In genomic region chr9:118871089-118871488, GRCm38 (mm10) we compare ENCODE assay signal across 8 mouse cellular contexts. TPM values are rescaled to one million over a fixed set of nuclear protein-coding genes. Genes with fewer than 3 reads are reported as not detected.
A peak's percentile ranks its signal among the peaks of the same experiment; 100 is the strongest.
DNase-seq lines count a peak whose midpoint lies in the region; ATAC-seq and TF ChIP-seq lines count a peak whose summit lies in the region.
"Had no signal": no experiment of that assay in that cellular context is flagged by ENCODE, and none has a peak within 500 bp of the region (broad histone marks: within the 10 kb centered on the region; RNA-seq: fewer than 3 reads in every experiment).

No protein-coding gene starts in this region.

- H3K79me2 ChIP-seq in CH12.LX (replicated peaks; ENCODE audit: control insufficient read depth, extremely low read depth, insufficient read depth, poor library complexity, severe bottlenecking): no peaks in the 10 kb centered on the region

- no peak overlapping the region for H3K4me3 ChIP-seq in CH12.LX (replicated peaks in 1 of 3; ENCODE audit: low read depth in 2 of 3, low read length in 2 of 3, poor library complexity in 1 of 3)
- H3K4me3 ChIP-seq in lung, embryonic 14.5 days (ENCODE audit: low read depth, low read length): no peak overlapping the region
- no peak overlapping the region for H3K4me3 ChIP-seq in small intestine, adult 2 months (ENCODE audit: low read depth, low read length)

- dilution Hi-C loops in CH12.LX (cut with MboI; ENCODE audit: extremely low pct_ligation_motif_present, extremely low pct_unique_long_range_greater_than_20kb, low sequenced_read_pairs): no loop called here

- no peak overlapping the region for H3K4me2 ChIP-seq in CH12.LX (ENCODE audit: insufficient read depth, low read depth, poor library complexity, severe bottlenecking)
- no peak overlapping the region for H3K4me2 ChIP-seq in lung, embryonic 14.5 days

- peak; percentile 54 for DNase-seq in kidney, adult 18-20 months
- DNase-seq in kidney, adult 11 months: no peak
- DNase-seq in CH12.LX (ENCODE audit: extremely low read depth) (peak; percentile 45), ZHBTc4 (ENCODE audit: low read depth, low spot score) (peak; percentile 78)
- peak; percentile 84 for DNase-seq in lung, embryonic 14.5 days

- peak; percentile 68 to 83 for TF ChIP-seq CTCF in CH12.LX (conservative IDR thresholded peaks at IDR 0.05 in 1 of 2, IDR thresholded peaks at IDR 0.05 in 1 of 2; ENCODE audit: low read depth in 2 of 2, low read length in 2 of 2)
- peak; percentile 86 for TF ChIP-seq CTCF in lung, embryonic 14.5 days (IDR thresholded peaks at IDR 0.05; ENCODE audit: low read depth)
- peak; percentile 64; the same call in 1 of the 2 replicates for TF ChIP-seq CTCF in small intestine, adult 2 months (IDR thresholded peaks at IDR 0.05; ENCODE audit: extremely low read depth, insufficient read length, insufficient replicate concordance, low read depth, low read length)

- TF ChIP-seq RAD21 in CH12.LX (IDR thresholded peaks at IDR 0.05; ENCODE audit: low read depth, low read length): peak; percentile 55

- H3K4me1 ChIP-seq in CH12.LX (ENCODE audit: control insufficient read depth in 1 of 2, insufficient read depth in 2 of 2): peaks cover 0 to 12% of the 10 kb centered on the region in 2 experiments; a peak in 2 of 4 replicates
- H3K4me1 ChIP-seq in lung, embryonic 14.5 days (ENCODE audit: insufficient read depth): peaks cover 10% of the 10 kb centered on the region
- no peaks in the 10 kb centered on the region for H3K4me1 ChIP-seq in small intestine, adult 2 months (ENCODE audit: control insufficient read depth, insufficient read depth, insufficient read length, low read length)

- TF ChIP-seq POLR2A in CH12.LX (IDR thresholded peaks at IDR 0.05; ENCODE audit: low read depth, low read length): no peak
- no peak for TF ChIP-seq POLR2A in small intestine, adult 2 months (IDR thresholded peaks at IDR 0.05; ENCODE audit: low read depth, low read length)

- in situ Hi-C loops in CH12.LX (cut with MboI; ENCODE audit: low pct_ligation_motif_present, low pct_unique_long_range_greater_than_20kb, low sequenced_read_pairs): no loop called here

- no peak for TF ChIP-seq EP300 in CH12.LX (IDR thresholded peaks at IDR 0.05; ENCODE audit: low read length)

- ATAC-seq in frontal cortex, adult (ENCODE audit: low TSS enrichment): 0 out of 2 replicates have a peak, but pooled peaks have one; percentile 47
- peak; percentile 52; the same call in 1 of the 2 replicates for ATAC-seq in lung, embryonic 14.5 days (ENCODE audit: insufficient read depth)

- peaks cover 17% of the 10 kb centered on the region for H3K27me3 ChIP-seq in CH12.LX (replicated peaks)
- no peaks in the 10 kb centered on the region for H3K27me3 ChIP-seq in lung, embryonic 14.5 days (ENCODE audit: insufficient read depth, low read length)
- no peaks in the 10 kb centered on the region for H3K27me3 ChIP-seq in small intestine, adult 2 months (ENCODE audit: control insufficient read depth, insufficient read depth, low read length)

- H3K9ac ChIP-seq in CH12.LX (ENCODE audit: insufficient read depth, low read depth): no peak overlapping the region
- H3K9ac ChIP-seq in lung, embryonic 14.5 days: no peak overlapping the region

- no peaks in the 10 kb centered on the region for H3K36me3 ChIP-seq in CH12.LX (replicated peaks in 1 of 2; ENCODE audit: control insufficient read depth in 1 of 2, insufficient read depth in 1 of 2, low read length in 1 of 2)
- H3K36me3 ChIP-seq in lung, embryonic 14.5 days (ENCODE audit: insufficient read depth): peaks cover 15% of the 10 kb centered on the region; the same call in 1 of the 2 replicates
- no peaks in the 10 kb centered on the region for H3K36me3 ChIP-seq in small intestine, adult 2 months (ENCODE audit: control insufficient read depth, insufficient read depth, low read length)

- peaks cover 3% of the 10 kb centered on the region for H3K9me3 ChIP-seq in CH12.LX (replicated peaks; ENCODE audit: low read length)
- no peaks in the 10 kb centered on the region for H3K9me3 ChIP-seq in lung, embryonic 14.5 days (ENCODE audit: low read depth, low read length)

- H3K27ac ChIP-seq in CH12.LX (ENCODE audit: insufficient read depth, low read depth): no peak overlapping the region
- H3K27ac ChIP-seq in lung, embryonic 14.5 days (ENCODE audit: low read depth): no peak overlapping the region
- no peak overlapping the region for H3K27ac ChIP-seq in small intestine, adult 2 months (ENCODE audit: insufficient read depth, low read depth, low read length)
- H3K27ac ChIP-seq: macrophage had no signal

- WGBS in lung, embryonic 14.5 days: 51% methylated on average over 4 of the region's 4 CpGs
- 43% methylated on average over 4 of the region's 4 CpGs for WGBS in small intestine, adult 2 months

TF ChIP-seq in CH12.LX, 34 proteins besides CTCF, POLR2A, EP300 and RAD21:
- TF ChIP-seq SMC3 (IDR thresholded peaks at IDR 0.05; ENCODE audit: low read depth, low read length) (peak; percentile 53), ZKSCAN1 (IDR thresholded peaks at IDR 0.05; ENCODE audit: borderline replicate concordance, low read depth, low read length) (no peak), CHD1 (IDR thresholded peaks at IDR 0.05; ENCODE audit: low read depth, low read length) (no peak), TBP (conservative IDR thresholded peaks at IDR 0.05; ENCODE audit: low read depth, low read length) (no peak)

RNA-seq across cellular contexts. Expression of gene Ctdspl, which starts 55.2 kb away (rescaled TPM):
- total RNA-seq in CH12.LX (2012; rRNA removed): not detected in 2 replicates
- total RNA-seq in CH12.LX (2014; rRNA removed): not detected in 2 replicates
- polyA plus RNA-seq in CH12.LX (2012; ENCODE audit: insufficient read length, low read depth): not detected in 2 replicates
- polyA plus RNA-seq in lung, embryonic 14.5 days (2014; fragmentation: Nextera tagmentation; extraction: Ambion mirVana): 20.1 and 22.9 TPM in 2 replicates
- polyA plus RNA-seq in small intestine, adult 2 months (2012; rRNA removed): 8.9 and 29.3 TPM in 2 replicates
